Mouse (Mus musculus): Measurements from ENCODE around the gene Rasef. TPM values are rescaled to one million over a fixed set of nuclear protein-coding genes. Genes with fewer than 3 reads are reported as not detected.

Rasef gene
- 9.9 and 11.1 TPM in 2 replicates for polyA plus RNA-seq (2015; fragmentation: Nextera tagmentation; extraction: Ambion mirVana)

GRCm38 (mm10) chr4:73790260-73791185, at the start of gene Rasef:
Gene Rasef, minus strand, starts transcription at chr4:73790994.
- H3K27ac ChIP-seq (replicated peaks): peak within 1 kb of the TSS; percentile 89
- H3K9ac ChIP-seq (ENCODE audit: low read length): peak within 1 kb of the TSS; percentile 63
- peak; percentile 93 for DNase-seq (ENCODE audit: low spot score)
- 3% methylated on average over 86 of the region's 87 CpGs for WGBS
- H3K9me3 ChIP-seq (ENCODE audit: control insufficient read depth, low read length): no peaks in the 10 kb centered on the region
- H3K4me3 ChIP-seq (ENCODE audit: low read depth, low read length): peak within 1 kb of the TSS; percentile 47
- H3K4me2 ChIP-seq (replicated peaks; ENCODE audit: low read depth): peak within 1 kb of the TSS; percentile 68
- H3K36me3 ChIP-seq (ENCODE audit: control insufficient read depth, insufficient read depth, low read length): no peaks in the 10 kb centered on the region
- no peaks in the 10 kb centered on the region for H3K27me3 ChIP-seq (ENCODE audit: control insufficient read depth, insufficient read depth, low read length)
- peak; percentile 96 for ATAC-seq (ENCODE audit: low FRiP score, low TSS enrichment)
- no peak for TF ChIP-seq EP300 (optimal IDR thresholded peaks at IDR 0.05)
- peak; percentile 17; the same call in 1 of the 2 replicates for TF ChIP-seq CTCF (IDR thresholded peaks at IDR 0.05; ENCODE audit: low read depth)
- no peaks in the 10 kb centered on the region; the same call in 1 of the 2 replicates for H3K4me1 ChIP-seq (replicated peaks; ENCODE audit: control insufficient read depth, insufficient read depth)

- Histone ChIP-seq H3K4me3 (ENCODE audit: low read depth, low read length) (no peak overlapping the region), H3K36me3 (ENCODE audit: control insufficient read depth, insufficient read depth, low read length) (no peaks in the 10 kb centered on the region), H3K4me2 (replicated peaks; ENCODE audit: low read depth) (no peak overlapping the region), H3K27ac (replicated peaks) (no peak overlapping the region), H3K9ac (ENCODE audit: low read length) (no peak overlapping the region), H3K4me1 (replicated peaks; ENCODE audit: control insufficient read depth, insufficient read depth) (no peaks in the 10 kb centered on the region), H3K27me3 (ENCODE audit: control insufficient read depth, insufficient read depth, low read length) (no peaks in the 10 kb centered on the region), H3K9me3 (ENCODE audit: control insufficient read depth, low read length) (no peaks in the 10 kb centered on the region)
- ATAC-seq (ENCODE audit: low FRiP score, low TSS enrichment) (peak; percentile 68; the same call in 1 of the 2 replicates), DNase-seq (ENCODE audit: low spot score) (peak; percentile 65)
- no peak for TF ChIP-seq EP300 (optimal IDR thresholded peaks at IDR 0.05)
- TF ChIP-seq CTCF (IDR thresholded peaks at IDR 0.05; ENCODE audit: low read depth): no peak
- 48% methylated on average over 3 of the region's 3 CpGs for WGBS
These were observed 35.8 kb upstream of the Rasef start for GRCm38 (mm10) chr4:73826587-73826986.

GRCm38 (mm10) chr4:73791186-73791540, 369 bp upstream of the Rasef start:
- Histone ChIP-seq H3K9me3 (ENCODE audit: control insufficient read depth, low read length) (no peaks in the 10 kb centered on the region), H3K4me3 (ENCODE audit: low read depth, low read length) (peak overlapping the region; percentile 47), H3K27ac (replicated peaks) (peak overlapping the region; percentile 89; the same call in 1 of the 2 replicates), H3K36me3 (ENCODE audit: control insufficient read depth, insufficient read depth, low read length) (no peaks in the 10 kb centered on the region), H3K4me1 (replicated peaks; ENCODE audit: control insufficient read depth, insufficient read depth) (no peaks in the 10 kb centered on the region; the same call in 1 of the 2 replicates), H3K4me2 (replicated peaks; ENCODE audit: low read depth) (peak overlapping the region; percentile 68), H3K27me3 (ENCODE audit: control insufficient read depth, insufficient read depth, low read length) (no peaks in the 10 kb centered on the region), H3K9ac (ENCODE audit: low read length) (no peak overlapping the region)
- ATAC-seq (ENCODE audit: low FRiP score, low TSS enrichment) (no peak), DNase-seq (ENCODE audit: low spot score) (no peak)
- 9% methylated on average over 3 of the region's 3 CpGs for WGBS
- no peak for TF ChIP-seq CTCF (IDR thresholded peaks at IDR 0.05; ENCODE audit: low read depth)
- TF ChIP-seq EP300 (optimal IDR thresholded peaks at IDR 0.05): no peak

GRCm38 (mm10) chr4:73789534-73789933, 1.3 kb downstream of the Rasef start:
- no peaks in the 10 kb centered on the region for H3K36me3 ChIP-seq (ENCODE audit: control insufficient read depth, insufficient read depth, low read length)
- DNase-seq (ENCODE audit: low spot score): peak; percentile 38
- peak overlapping the region; percentile 58; the same call in 1 of the 2 replicates for H3K27ac ChIP-seq (replicated peaks)
- H3K27me3 ChIP-seq (ENCODE audit: control insufficient read depth, insufficient read depth, low read length): no peaks in the 10 kb centered on the region
- peak; percentile 55 for ATAC-seq (ENCODE audit: low FRiP score, low TSS enrichment)
- H3K4me3 ChIP-seq (ENCODE audit: low read depth, low read length): 0 out of 2 replicates have a peak overlapping the region, but pooled peaks have one; percentile 6
- peak overlapping the region; percentile 68; the same call in 1 of the 2 replicates for H3K4me2 ChIP-seq (replicated peaks; ENCODE audit: low read depth)
- no peaks in the 10 kb centered on the region for H3K9me3 ChIP-seq (ENCODE audit: control insufficient read depth, low read length)
- H3K9ac ChIP-seq (ENCODE audit: low read length): no peak overlapping the region
- no peaks in the 10 kb centered on the region; the same call in 1 of the 2 replicates for H3K4me1 ChIP-seq (replicated peaks; ENCODE audit: control insufficient read depth, insufficient read depth)
- TF ChIP-seq CTCF (IDR thresholded peaks at IDR 0.05; ENCODE audit: low read depth): no peak
- no peak for TF ChIP-seq EP300 (optimal IDR thresholded peaks at IDR 0.05)
- WGBS: 32% methylated on average over 6 of the region's 6 CpGs

GRCm38 (mm10) chr4:73788076-73788730, 2.6 kb downstream of the Rasef start:
- no peak overlapping the region for H3K4me2 ChIP-seq (replicated peaks; ENCODE audit: low read depth)
- H3K9ac ChIP-seq (ENCODE audit: low read length): no peak overlapping the region
- peak; percentile 45 for DNase-seq (ENCODE audit: low spot score)
- TF ChIP-seq CTCF (IDR thresholded peaks at IDR 0.05; ENCODE audit: low read depth) (no peak), EP300 (optimal IDR thresholded peaks at IDR 0.05) (no peak)
- WGBS: 77% methylated on average over 7 of the region's 7 CpGs
- peak; percentile 44; the same call in 1 of the 2 replicates for ATAC-seq (ENCODE audit: low FRiP score, low TSS enrichment)
- H3K27me3 ChIP-seq (ENCODE audit: control insufficient read depth, insufficient read depth, low read length): no peaks in the 10 kb centered on the region
- H3K4me1 ChIP-seq (replicated peaks; ENCODE audit: control insufficient read depth, insufficient read depth): no peaks in the 10 kb centered on the region; the same call in 1 of the 2 replicates
- H3K9me3 ChIP-seq (ENCODE audit: control insufficient read depth, low read length): no peaks in the 10 kb centered on the region
- no peak overlapping the region for H3K27ac ChIP-seq (replicated peaks)
- H3K4me3 ChIP-seq (ENCODE audit: low read depth, low read length): no peak overlapping the region
- H3K36me3 ChIP-seq (ENCODE audit: control insufficient read depth, insufficient read depth, low read length): no peaks in the 10 kb centered on the region

Measured in stomach, postnatal 0 days (tissue).